Mouse (Mus musculus) inflammation-experienced regulatory T-cells, adult 6 months (primary cell): ENCODE data around the gene Atp6v0a4. TPM values are rescaled to one million over a fixed set of nuclear protein-coding genes. Genes with fewer than 3 reads are reported as not detected.

Experiments
- polyA plus RNA-seq, 3 experiments: library from polyadenylated mRNA; unstranded; fragments of 100-300 nt; shearing (Covaris generic); gene quantifications; one replicate each; pipeline ENCODE4 v1.2.1; 2017

Gene Atp6v0a4
- polyA plus RNA-seq, 3 experiments from 2014 or later: not detected

Other genes with a start within 250 kb of the Atp6v0a4 start
- under 1 TPM in 1 of 3 experiments, not detected in 2; 0.19 TPM for gene Svopl, start 77.6 kb downstream of the Atp6v0a4 start, polyA plus RNA-seq
- not detected for gene Tmem213, start 15.3 kb downstream of the Atp6v0a4 start, polyA plus RNA-seq
- under 1 TPM in 1 of 3 experiments, not detected in 2; 0.08 TPM for gene D630045J12Rik, start 129.4 kb upstream of the Atp6v0a4 start, polyA plus RNA-seq
- under 1 TPM; 0.16 to 0.50 (median 0.47) TPM for gene Zc3hav1l, start 174.7 kb upstream of the Atp6v0a4 start, polyA plus RNA-seq
- 100 to 1,000 TPM; 163 to 188 (median 167) TPM for gene Zc3hav1, start 230.0 kb upstream of the Atp6v0a4 start, polyA plus RNA-seq